Mouse (Mus musculus) midbrain, embryonic 14.5 days (tissue): ENCODE data around the gene Gm10577. TPM values are rescaled to one million over a fixed set of nuclear protein-coding genes. Genes with fewer than 3 reads are reported as not detected.
A peak's percentile ranks its signal among the peaks of the same experiment; 100 is the strongest.

Experiments
- ATAC-seq: fragments of 200-750 bp; cut with Nextera tagmentation; 2 replicates; pipeline ENCODE4 v1.8.0; 2017; ENCODE audit warnings: moderate number of reproducible peaks, moderate library complexity; ENCODE audit not compliant: low FRiP score, low TSS enrichment
- DNase-seq: peaks from one replicate; pipeline ENCODE4 v3.0.0-alpha.2; 2015
- H3K27ac ChIP-seq: fragments of 300-500 bp; sonication (generic); replicated peaks from 2 replicates; pipeline ENCODE4 v1.5.1; 2014; ENCODE audit warnings: mild to moderate bottlenecking, low read depth, low read length, moderate library complexity
- H3K27me3 ChIP-seq: fragments of 300-500 bp; sonication (generic); 2 replicates; pipeline ENCODE4 v1.6.1; 2014; ENCODE audit warnings: low read length, control low read depth, mixed read lengths; ENCODE audit not compliant: control insufficient read depth, insufficient read depth
- H3K36me3 ChIP-seq: fragments of 300-500 bp; sonication (generic); 2 replicates; pipeline ENCODE4 v1.6.1; 2014; ENCODE audit warnings: low read length, control low read depth; ENCODE audit not compliant: control insufficient read depth, insufficient read depth
- H3K4me1 ChIP-seq: fragments of 300-500 bp; sonication (generic); 2 replicates; pipeline ENCODE4 v1.6.1; 2014; ENCODE audit warnings: mild to moderate bottlenecking, antibody characterized with exemption, low read length, control low read depth; ENCODE audit not compliant: control insufficient read depth, insufficient read depth
- H3K4me2 ChIP-seq: fragments of 300-500 bp; sonication (generic); 2 replicates; pipeline ENCODE4 v1.6.1; 2014; ENCODE audit warnings: mild to moderate bottlenecking, low read length, moderate library complexity
- H3K4me3 ChIP-seq: fragments of 300-500 bp; sonication (generic); replicated peaks from 2 replicates; pipeline ENCODE4 v1.5.1; 2014; ENCODE audit warnings: low read depth, low read length
- H3K9ac ChIP-seq: fragments of 300-500 bp; sonication (generic); replicated peaks from 2 replicates; pipeline ENCODE4 v1.6.1; 2014; ENCODE audit warnings: mild to moderate bottlenecking, low read length, moderate library complexity
- H3K9me3 ChIP-seq: fragments of 300-500 bp; sonication (generic); 2 replicates; pipeline ENCODE4 v1.6.1; 2016; ENCODE audit warnings: low read length, control low read depth, mixed read lengths; ENCODE audit not compliant: control insufficient read depth
- WGBS: fragments of 180-500 bp; shearing (Covaris S2); extraction: QIAGEN DNeasy Blood & Tissue Kit; methylation state at CpG from one replicate; pipeline ENCODE4 v1.1.7; 2014; 5-methylcytosine and 5-hydroxymethylcytosine counted together
- polyA plus RNA-seq: library from polyadenylated mRNA; unstranded; fragments of >200 nt; fragmentation: Nextera tagmentation; extraction: Ambion mirVana; gene quantifications from 2 replicates; pipeline ENCODE4 v1.2.1, GENCODE M21; 2014

The Gm10577 gene
- polyA plus RNA-seq, 1 experiment from 2014 or later: not detected

GRCm38 (mm10) chr4:101035131-101035530 is 14.6 kb upstream of the Gm10577 start:
- WGBS: 85% methylated on average over 5 of the region's 5 CpGs
- H3K9ac ChIP-seq: no peak overlapping the region
- H3K9me3 ChIP-seq: no peaks in the 10 kb centered on the region
- DNase-seq (peak; percentile 3), ATAC-seq (no peak)
- H3K27me3 ChIP-seq: no peaks in the 10 kb centered on the region
- H3K27ac ChIP-seq: no peak overlapping the region
- no peak overlapping the region for H3K4me2 ChIP-seq
- H3K4me3 ChIP-seq: no peak overlapping the region
- H3K4me1 ChIP-seq: no peaks in the 10 kb centered on the region
- H3K36me3 ChIP-seq: no peaks in the 10 kb centered on the region

- ATAC-seq (no peak), DNase-seq (no peak)
- 80% methylated on average over 3 of the region's 3 CpGs for WGBS
- Histone ChIP-seq H3K4me2 (no peak overlapping the region), H3K4me1 (no peaks in the 10 kb centered on the region), H3K27ac (no peak overlapping the region), H3K36me3 (no peaks in the 10 kb centered on the region), H3K9me3 (no peaks in the 10 kb centered on the region), H3K9ac (no peak overlapping the region), H3K4me3 (no peak overlapping the region), H3K27me3 (no peaks in the 10 kb centered on the region)
Observed at GRCm38 (mm10) chr4:101033047-101033446, 12.6 kb upstream of the Gm10577 start.

- H3K36me3 ChIP-seq: no peaks in the 10 kb centered on the region
- no peak overlapping the region for H3K4me2 ChIP-seq
- H3K27me3 ChIP-seq: no peaks in the 10 kb centered on the region
- ATAC-seq: no peak
- no peak overlapping the region for H3K4me3 ChIP-seq
- WGBS: 96% methylated on average over 9 of the region's 9 CpGs
- no peak overlapping the region for H3K9ac ChIP-seq
- H3K4me1 ChIP-seq: peaks cover 5% of the 10 kb centered on the region; the same call in 1 of the 2 replicates
- peaks cover 5% of the 10 kb centered on the region; the same call in 1 of the 2 replicates for H3K9me3 ChIP-seq
- no peak for DNase-seq
- no peak overlapping the region for H3K27ac ChIP-seq
Observed at GRCm38 (mm10) chr4:101027852-101028411, 7.4 kb upstream of the Gm10577 start.

GRCm38 (mm10) chr4:101026995-101027394 is 6.5 kb upstream of the Gm10577 start:
- Histone ChIP-seq H3K36me3 (no peaks in the 10 kb centered on the region), H3K4me2 (no peak overlapping the region), H3K9me3 (peaks cover 7% of the 10 kb centered on the region; the same call in 1 of the 2 replicates), H3K4me1 (peaks cover 5% of the 10 kb centered on the region; the same call in 1 of the 2 replicates), H3K27ac (no peak overlapping the region), H3K27me3 (no peaks in the 10 kb centered on the region), H3K4me3 (no peak overlapping the region), H3K9ac (no peak overlapping the region)
- ATAC-seq (no peak), DNase-seq (peak; percentile 3)
- WGBS: 77% methylated on average over 2 of the region's 2 CpGs

- 76% methylated on average over 5 of the region's 5 CpGs for WGBS
- ATAC-seq (no peak), DNase-seq (no peak)
- Histone ChIP-seq H3K4me1 (peaks cover 5% of the 10 kb centered on the region; the same call in 1 of the 2 replicates), H3K9me3 (peaks cover 7% of the 10 kb centered on the region; the same call in 1 of the 2 replicates), H3K27me3 (no peaks in the 10 kb centered on the region), H3K4me2 (no peak overlapping the region), H3K9ac (no peak overlapping the region), H3K27ac (no peak overlapping the region), H3K36me3 (no peaks in the 10 kb centered on the region), H3K4me3 (no peak overlapping the region)
Observed at GRCm38 (mm10) chr4:101026566-101026965, 6.1 kb upstream of the Gm10577 start.

- H3K4me1 ChIP-seq: no peaks in the 10 kb centered on the region
- H3K4me2 ChIP-seq: no peak overlapping the region
- no peaks in the 10 kb centered on the region for H3K27me3 ChIP-seq
- no peak for ATAC-seq
- peaks cover under 1% of the 10 kb centered on the region; the same call in 1 of the 2 replicates for H3K9me3 ChIP-seq
- H3K36me3 ChIP-seq: no peaks in the 10 kb centered on the region
- WGBS: 91% methylated on average over 4 of the region's 4 CpGs
- DNase-seq: no peak
- H3K9ac ChIP-seq: no peak overlapping the region
- no peak overlapping the region for H3K27ac ChIP-seq
- no peak overlapping the region for H3K4me3 ChIP-seq
Observed at GRCm38 (mm10) chr4:101017806-101018205, 2.7 kb downstream of the Gm10577 start.

- ATAC-seq: no peak
- H3K4me2 ChIP-seq: no peak overlapping the region
- H3K9me3 ChIP-seq: no peaks in the 10 kb centered on the region; the same call in 1 of the 2 replicates
- H3K27me3 ChIP-seq: no peaks in the 10 kb centered on the region
- H3K4me3 ChIP-seq: no peak overlapping the region
- H3K9ac ChIP-seq: no peak overlapping the region
- DNase-seq: no peak
- 67% methylated on average over 4 of the region's 4 CpGs for WGBS
- peaks cover 10% of the 10 kb centered on the region for H3K36me3 ChIP-seq
- no peak overlapping the region for H3K27ac ChIP-seq
- H3K4me1 ChIP-seq: 0 out of 2 replicates have a peak, but pooled peaks cover 9% of the 10 kb centered on the region
Observed at GRCm38 (mm10) chr4:101009092-101009491, 11.4 kb downstream of the Gm10577 start.

- H3K36me3 ChIP-seq: peaks cover 12% of the 10 kb centered on the region
- H3K4me2 ChIP-seq: no peak overlapping the region
- 0 out of 2 replicates have a peak overlapping the region, but pooled peaks have one; percentile 0 for H3K27ac ChIP-seq
- no peaks in the 10 kb centered on the region for H3K27me3 ChIP-seq
- H3K9ac ChIP-seq: no peak overlapping the region
- no peak overlapping the region for H3K4me3 ChIP-seq
- no peak for DNase-seq
- no peaks in the 10 kb centered on the region; the same call in 1 of the 2 replicates for H3K9me3 ChIP-seq
- 16% methylated on average over 5 of the region's 5 CpGs for WGBS
- ATAC-seq: no peak
- H3K4me1 ChIP-seq: 0 out of 2 replicates have a peak, but pooled peaks cover 9% of the 10 kb centered on the region
Observed at GRCm38 (mm10) chr4:101008362-101008769, 12.1 kb downstream of the Gm10577 start.

GRCm38 (mm10) chr4:101002961-101003360 is 17.5 kb downstream of the Gm10577 start:
- Histone ChIP-seq H3K4me3 (no peak overlapping the region), H3K9ac (no peak overlapping the region), H3K27ac (no peak overlapping the region), H3K36me3 (peaks cover 40% of the 10 kb centered on the region), H3K4me2 (no peak overlapping the region), H3K4me1 (0 out of 2 replicates have a peak, but pooled peaks cover 5% of the 10 kb centered on the region), H3K27me3 (no peaks in the 10 kb centered on the region), H3K9me3 (no peaks in the 10 kb centered on the region)
- WGBS: 95% methylated on average over 16 of the region's 16 CpGs
- no peak for DNase-seq
- no peak for ATAC-seq
